ENCODE assay signal across 16 mouse cellular contexts in genomic region chr6:90798201-90798600, GRCm38 (mm10).
"Had no signal": no experiment of that assay in that cellular context is flagged by ENCODE, and none has a peak within 500 bp of the region (broad histone marks: within the 10 kb centered on the region; RNA-seq: fewer than 3 reads in every experiment).

No protein-coding gene starts in this region.

- H3K4me1 ChIP-seq: kidney, embryonic 15.5 days; limb, embryonic 13.5 days; midbrain, embryonic 10.5 days had no signal

- DNase-seq: kidney, postnatal 14 days; layer of hippocampus, adult 9-11 months; layer of hippocampus, postnatal 36 days; lung, adult 18-20 months; lung, postnatal 10 days; lung, postnatal 4 days; midbrain, embryonic 14.5 days; right cerebral cortex, adult 18-20 months; right cerebral cortex, postnatal 25 days had no signal

- H3K27me3 ChIP-seq: kidney, embryonic 15.5 days; limb, embryonic 13.5 days; neural tube, embryonic 15.5 days had no signal

- H3K9ac ChIP-seq: kidney, embryonic 15.5 days; limb, embryonic 13.5 days; liver, embryonic 14.5 days; neural tube, embryonic 15.5 days had no signal

- H3K4me3 ChIP-seq: kidney, embryonic 15.5 days; limb, embryonic 13.5 days; midbrain, embryonic 10.5 days; myocyte; neural tube, embryonic 15.5 days had no signal

- H3K36me3 ChIP-seq: kidney, embryonic 15.5 days; limb, embryonic 13.5 days; midbrain, embryonic 10.5 days; neural tube, embryonic 15.5 days had no signal

- H3K27ac ChIP-seq: kidney, embryonic 15.5 days; limb, embryonic 13.5 days; liver, embryonic 14.5 days; midbrain, embryonic 10.5 days; neural tube, embryonic 15.5 days; stomach, postnatal 0 days had no signal

- H3K9me3 ChIP-seq: kidney, embryonic 15.5 days; limb, embryonic 13.5 days; midbrain, embryonic 10.5 days; neural tube, embryonic 15.5 days had no signal

- H3K4me2 ChIP-seq: kidney, embryonic 15.5 days; limb, embryonic 13.5 days; neural tube, embryonic 15.5 days had no signal
